In genomic region chr4:94356982-94357381, GRCm38 (mm10) we compare ENCODE assay signal across 14 mouse cellular contexts.
"Had no signal": no experiment of that assay in that cellular context is flagged by ENCODE, and none has a peak within 500 bp of the region (broad histone marks: within the 10 kb centered on the region; RNA-seq: fewer than 3 reads in every experiment).

No protein-coding gene starts in this region.

- DNase-seq: kidney, adult 8-10 months; kidney, postnatal 4 days; liver; lung, adult 18-20 months; retina, postnatal 1 day; thymus, postnatal 36 days had no signal

- ATAC-seq: intestine, postnatal 0 days; midbrain, embryonic 16.5 days had no signal

- H3K4me3 ChIP-seq: layer of hippocampus, adult 2 months; limb, embryonic 12.5 days; midbrain, embryonic 12.5 days; neural tube, embryonic 13.5 days had no signal

- H3K9me3 ChIP-seq: limb, embryonic 12.5 days; midbrain, embryonic 12.5 days; neural tube, embryonic 13.5 days had no signal

- H3K9ac ChIP-seq: limb, embryonic 12.5 days; liver, embryonic 14.5 days; midbrain, embryonic 12.5 days; neural tube, embryonic 13.5 days had no signal

- H3K4me2 ChIP-seq: limb, embryonic 12.5 days; midbrain, embryonic 12.5 days; neural tube, embryonic 13.5 days had no signal

- H3K4me1 ChIP-seq: limb, embryonic 12.5 days had no signal

- H3K27me3 ChIP-seq: midbrain, embryonic 12.5 days; neural tube, embryonic 13.5 days had no signal

- H3K27ac ChIP-seq: kidney, postnatal 0 days; layer of hippocampus, adult 2 months; limb, embryonic 12.5 days; liver, embryonic 14.5 days; midbrain, embryonic 12.5 days; neural tube, embryonic 13.5 days had no signal

- H3K36me3 ChIP-seq: limb, embryonic 12.5 days; midbrain, embryonic 12.5 days; neural tube, embryonic 13.5 days had no signal
